Mouse (Mus musculus): Measurements from ENCODE around the gene Mycn.

Mycn gene

DNA sequence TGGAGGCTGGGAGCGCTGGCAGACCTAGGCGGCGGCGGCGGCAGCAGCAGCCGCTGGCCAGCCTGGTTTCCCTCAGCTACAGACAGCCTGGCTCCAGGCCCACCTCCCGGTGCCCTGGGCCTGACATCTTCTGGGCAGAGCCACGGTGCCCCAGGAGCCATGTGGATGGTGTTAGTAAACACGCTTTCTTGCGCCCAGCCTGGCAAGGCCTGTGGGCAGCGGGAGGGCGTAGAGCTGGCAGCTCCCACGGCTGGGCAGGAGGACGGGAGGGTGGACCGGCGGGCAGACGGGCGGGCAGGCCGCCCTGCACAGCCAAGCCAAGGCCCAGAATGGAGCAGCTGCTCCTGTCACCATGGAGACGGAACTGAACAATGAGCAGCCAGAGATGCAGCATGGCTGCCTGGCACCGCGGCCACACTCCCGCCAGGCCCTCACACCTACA is 37.2 kb downstream of the Mycn start:
- TF ChIP-seq GATA4 (IDR thresholded peaks at IDR 0.05; ENCODE audit: insufficient replicate concordance, low read length) = no peak

DNA sequence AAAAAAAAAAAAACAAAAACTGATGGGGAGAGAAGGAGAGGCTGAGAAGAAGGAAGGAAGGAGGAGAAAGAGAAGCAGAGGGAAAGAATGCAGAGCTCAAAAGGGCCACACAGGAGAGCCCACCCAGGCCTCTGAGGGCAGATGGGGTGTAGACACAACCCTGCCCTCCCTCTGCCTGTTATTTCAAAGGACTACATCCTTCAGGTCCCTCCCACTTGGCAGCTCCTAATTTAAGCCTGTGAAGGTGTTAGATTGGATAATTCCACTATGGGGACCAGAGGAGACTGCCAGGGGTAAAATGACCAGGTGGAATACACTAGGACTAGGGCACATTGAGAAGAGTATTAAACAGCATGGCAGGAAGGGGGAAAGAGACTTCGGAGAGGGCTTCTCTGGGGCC is 37.6 kb downstream of the Mycn start:
- no peak for TF ChIP-seq GATA4 (IDR thresholded peaks at IDR 0.05; ENCODE audit: insufficient replicate concordance, low read length)

DNA sequence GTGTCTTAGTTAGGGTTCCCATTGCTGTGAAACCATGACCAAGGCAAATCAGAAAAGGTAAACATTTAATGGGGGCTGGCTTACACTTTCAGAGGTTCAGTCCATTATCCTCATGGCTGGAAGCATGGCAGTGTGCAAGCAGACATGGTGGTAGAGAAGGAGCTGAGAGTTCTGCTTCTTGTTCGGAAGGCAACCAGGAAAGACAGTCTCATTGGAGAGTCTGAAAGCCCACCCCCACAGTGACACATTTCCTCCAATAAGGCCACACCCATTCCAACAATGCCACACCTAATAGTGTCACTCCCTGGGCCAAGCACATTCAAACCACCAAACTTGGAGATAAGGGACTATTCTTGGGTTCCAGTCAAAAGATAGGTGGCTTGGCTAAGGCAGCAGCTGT is 39.3 kb downstream of the Mycn start:
- no peak for TF ChIP-seq GATA4 (IDR thresholded peaks at IDR 0.05; ENCODE audit: insufficient replicate concordance, low read length)

DNA sequence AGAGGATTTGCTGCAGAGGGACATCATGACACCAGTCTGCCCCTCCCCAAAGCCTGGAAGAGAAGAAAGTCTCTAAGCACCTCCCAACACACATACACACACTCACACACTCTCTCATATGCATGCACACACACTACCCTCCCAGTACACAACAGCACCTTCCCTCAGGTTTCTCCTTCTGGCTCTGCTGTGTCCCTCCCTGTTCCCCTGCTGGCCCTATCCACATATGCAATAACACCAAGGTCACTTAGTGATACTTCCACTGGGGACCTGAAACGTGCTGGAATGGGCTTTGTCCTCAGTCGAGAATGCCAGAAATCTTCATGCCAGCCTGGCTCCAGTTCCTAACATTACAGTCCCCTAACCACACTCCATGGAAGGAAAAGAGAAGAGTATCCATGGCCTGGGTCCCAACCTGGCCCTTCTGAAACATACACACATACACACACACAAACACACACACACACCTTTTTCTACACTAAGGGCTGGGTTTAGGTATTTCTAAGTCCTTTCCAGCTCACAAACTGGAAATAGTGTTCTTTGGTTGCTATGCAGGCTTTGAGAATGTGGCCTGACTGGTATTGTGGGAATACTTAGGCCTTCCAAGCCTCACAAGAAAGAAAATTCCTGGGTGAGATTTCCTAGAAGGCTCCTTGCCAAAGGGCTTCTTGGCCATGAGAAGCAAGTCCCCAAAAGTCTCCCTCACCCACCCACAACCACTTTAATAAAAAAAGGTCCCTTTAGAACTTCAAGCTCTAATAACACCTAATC is 43.2 kb downstream of the Mycn start:
- TF ChIP-seq GATA4 (IDR thresholded peaks at IDR 0.05; ENCODE audit: insufficient replicate concordance, low read length) = no peak

DNA sequence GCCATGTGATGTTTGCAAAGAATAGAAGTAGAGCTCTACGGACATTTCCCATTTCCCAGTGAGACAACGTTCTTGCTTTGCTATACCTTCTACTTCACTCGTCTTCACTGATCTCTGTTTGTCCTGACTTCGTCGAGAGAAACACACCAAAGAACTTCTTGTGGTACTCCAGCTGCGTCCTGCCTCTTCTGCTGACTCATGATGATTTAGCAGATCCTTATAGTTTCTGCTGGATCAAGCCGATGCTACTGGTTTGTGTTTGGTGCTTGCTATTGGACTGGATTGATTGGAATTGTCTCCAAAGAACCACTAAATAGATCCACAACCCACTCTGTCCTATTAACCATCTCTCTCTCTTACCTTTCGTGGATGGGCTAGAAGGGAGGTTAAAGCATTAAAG is 47.7 kb downstream of the Mycn start:
- TF ChIP-seq GATA4 (IDR thresholded peaks at IDR 0.05; ENCODE audit: insufficient replicate concordance, low read length) = no peak

DNA sequence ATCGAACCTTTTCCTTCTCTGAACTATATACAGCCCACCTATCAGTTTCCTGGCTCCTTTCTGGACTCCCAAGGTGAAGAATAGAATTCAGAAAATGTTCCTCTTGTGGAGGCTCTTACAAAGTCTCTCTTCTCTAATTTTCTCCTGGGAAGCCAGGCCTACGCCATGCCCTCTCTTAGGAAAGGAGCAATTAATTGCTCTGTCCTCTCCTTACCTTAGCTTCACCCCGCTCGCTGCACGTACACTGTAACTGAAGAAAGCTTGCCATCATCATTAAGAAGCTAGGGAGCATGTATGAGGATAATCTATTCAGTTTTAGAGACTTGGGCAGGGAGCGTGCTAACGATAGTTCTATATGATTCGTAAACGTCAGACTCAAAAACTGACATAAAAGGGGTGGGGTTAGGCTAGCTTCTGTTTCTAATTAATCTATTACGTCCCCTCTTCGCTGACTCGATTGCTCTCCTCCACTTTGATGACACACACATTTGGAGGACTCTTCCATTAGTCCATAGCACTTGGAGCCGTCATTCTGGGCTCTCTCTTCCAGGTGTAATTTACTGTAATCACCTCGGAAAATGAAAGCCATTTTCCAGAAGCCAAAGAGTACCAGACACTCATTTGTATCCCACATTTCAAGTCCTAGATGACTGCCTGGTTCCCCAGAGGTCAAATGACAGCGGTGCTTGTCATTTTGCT is 55.4 kb downstream of the Mycn start:
- no peak for TF ChIP-seq GATA4 (IDR thresholded peaks at IDR 0.05; ENCODE audit: insufficient replicate concordance, low read length)

Measured in liver, adult (tissue).